Mouse (Mus musculus): ENCODE results near the gene Ly6g6c. TPM values are rescaled to one million over a fixed set of nuclear protein-coding genes. Genes with fewer than 3 reads are reported as not detected.
A peak's percentile ranks its signal among the peaks of the same experiment; 100 is the strongest.

The Ly6g6c gene
- polyA plus RNA-seq, 1 experiment from 2014 or later, result not detected

- H3K9ac ChIP-seq (replicated peaks; ENCODE audit: low read length), result peak within 1 kb of the TSS; percentile 64
- H3K27me3 ChIP-seq (ENCODE audit: control insufficient read depth, insufficient read depth, low read length), result 0 out of 2 replicates have a peak, but pooled peaks cover 7% of the 10 kb centered on the region
- H3K4me2 ChIP-seq (ENCODE audit: low read length), result peak within 1 kb of the TSS; percentile 91
- ATAC-seq (ENCODE audit: low FRiP score, low TSS enrichment), result peak; percentile 91
- peaks cover 36% of the 10 kb centered on the region for H3K36me3 ChIP-seq (ENCODE audit: control insufficient read depth, insufficient read depth, low read length)
- WGBS, result under 1% methylated on average over 57 of the region's 57 CpGs
- H3K27ac ChIP-seq (replicated peaks; ENCODE audit: low read depth, low read length), result peak within 1 kb of the TSS; percentile 86
- H3K9me3 ChIP-seq (ENCODE audit: control insufficient read depth, low read length), result no peaks in the 10 kb centered on the region
- H3K4me3 ChIP-seq (replicated peaks; ENCODE audit: low read depth, low read length), result peak within 1 kb of the TSS; percentile 58
- peak; percentile 95 for DNase-seq
- H3K4me1 ChIP-seq (ENCODE audit: control insufficient read depth, insufficient read depth, low read length), result peaks cover 16% of the 10 kb centered on the region
Measured at GRCm38 (mm10) chr17:35058911-35059892, 6.0 kb upstream of the Ly6g6c start, which contains the start of gene Ddah2. Gene Ddah2, plus strand, starts transcription at chr17:35059035.

GRCm38 (mm10) chr17:35060071-35060470 lies 5.1 kb upstream of the Ly6g6c start:
- Histone ChIP-seq H3K27me3 (ENCODE audit: control insufficient read depth, insufficient read depth, low read length) (peaks cover 16% of the 10 kb centered on the region; the same call in 1 of the 2 replicates), H3K36me3 (ENCODE audit: control insufficient read depth, insufficient read depth, low read length) (peaks cover 34% of the 10 kb centered on the region), H3K4me2 (ENCODE audit: low read length) (peak overlapping the region; percentile 91), H3K4me3 (replicated peaks; ENCODE audit: low read depth, low read length) (peak overlapping the region; percentile 58), H3K4me1 (ENCODE audit: control insufficient read depth, insufficient read depth, low read length) (peaks cover 19% of the 10 kb centered on the region), H3K9ac (replicated peaks; ENCODE audit: low read length) (peak overlapping the region; percentile 64), H3K27ac (replicated peaks; ENCODE audit: low read depth, low read length) (0 out of 2 replicates have a peak overlapping the region, but pooled peaks have one; percentile 86), H3K9me3 (ENCODE audit: control insufficient read depth, low read length) (no peaks in the 10 kb centered on the region)
- ATAC-seq (ENCODE audit: low FRiP score, low TSS enrichment) (no peak; the same call in 1 of the 2 replicates), DNase-seq (no peak)
- WGBS, result 25% methylated on average over 14 of the region's 14 CpGs

- Histone ChIP-seq H3K27me3 (ENCODE audit: control insufficient read depth, insufficient read depth, low read length) (peaks cover 18% of the 10 kb centered on the region; the same call in 1 of the 2 replicates), H3K9me3 (ENCODE audit: control insufficient read depth, low read length) (no peaks in the 10 kb centered on the region), H3K4me3 (replicated peaks; ENCODE audit: low read depth, low read length) (peak overlapping the region; percentile 58), H3K36me3 (ENCODE audit: control insufficient read depth, insufficient read depth, low read length) (peaks cover 34% of the 10 kb centered on the region), H3K4me1 (ENCODE audit: control insufficient read depth, insufficient read depth, low read length) (peaks cover 21% of the 10 kb centered on the region), H3K9ac (replicated peaks; ENCODE audit: low read length) (no peak overlapping the region), H3K4me2 (ENCODE audit: low read length) (peak overlapping the region; percentile 91), H3K27ac (replicated peaks; ENCODE audit: low read depth, low read length) (no peak overlapping the region)
- WGBS, result 67% methylated on average over 22 of the region's 22 CpGs
- no peak for DNase-seq
- no peak for ATAC-seq (ENCODE audit: low FRiP score, low TSS enrichment)
Measured at GRCm38 (mm10) chr17:35060737-35061297, 4.4 kb upstream of the Ly6g6c start.

- WGBS, result 89% methylated on average over 8 of the region's 8 CpGs
- Histone ChIP-seq H3K9ac (replicated peaks; ENCODE audit: low read length) (no peak overlapping the region), H3K4me3 (replicated peaks; ENCODE audit: low read depth, low read length) (no peak overlapping the region), H3K27ac (replicated peaks; ENCODE audit: low read depth, low read length) (no peak overlapping the region), H3K9me3 (ENCODE audit: control insufficient read depth, low read length) (no peaks in the 10 kb centered on the region), H3K27me3 (ENCODE audit: control insufficient read depth, insufficient read depth, low read length) (peaks cover 18% of the 10 kb centered on the region; the same call in 1 of the 2 replicates), H3K4me1 (ENCODE audit: control insufficient read depth, insufficient read depth, low read length) (peaks cover 21% of the 10 kb centered on the region), H3K4me2 (ENCODE audit: low read length) (no peak overlapping the region), H3K36me3 (ENCODE audit: control insufficient read depth, insufficient read depth, low read length) (peaks cover 29% of the 10 kb centered on the region)
- no peak for ATAC-seq (ENCODE audit: low FRiP score, low TSS enrichment)
- no peak for DNase-seq
Measured at GRCm38 (mm10) chr17:35061299-35061698, 3.9 kb upstream of the Ly6g6c start.

- H3K27ac ChIP-seq (replicated peaks; ENCODE audit: low read depth, low read length), result no peak overlapping the region
- DNase-seq (no peak), ATAC-seq (ENCODE audit: low FRiP score, low TSS enrichment) (no peak)
- H3K4me1 ChIP-seq (ENCODE audit: control insufficient read depth, insufficient read depth, low read length), result peaks cover 17% of the 10 kb centered on the region
- WGBS, result 94% methylated on average over 3 of the region's 3 CpGs
- peaks cover 18% of the 10 kb centered on the region; the same call in 1 of the 2 replicates for H3K27me3 ChIP-seq (ENCODE audit: control insufficient read depth, insufficient read depth, low read length)
- no peaks in the 10 kb centered on the region for H3K9me3 ChIP-seq (ENCODE audit: control insufficient read depth, low read length)
- peaks cover 24% of the 10 kb centered on the region for H3K36me3 ChIP-seq (ENCODE audit: control insufficient read depth, insufficient read depth, low read length)
- no peak overlapping the region for H3K4me2 ChIP-seq (ENCODE audit: low read length)
- H3K4me3 ChIP-seq (replicated peaks; ENCODE audit: low read depth, low read length), result no peak overlapping the region
- no peak overlapping the region for H3K9ac ChIP-seq (replicated peaks; ENCODE audit: low read length)
Measured at GRCm38 (mm10) chr17:35063466-35063865, 1.7 kb upstream of the Ly6g6c start.

- Histone ChIP-seq H3K4me2 (ENCODE audit: low read length) (peak overlapping the region; percentile 42), H3K4me3 (replicated peaks; ENCODE audit: low read depth, low read length) (no peak overlapping the region), H3K27ac (replicated peaks; ENCODE audit: low read depth, low read length) (no peak overlapping the region), H3K9ac (replicated peaks; ENCODE audit: low read length) (peak overlapping the region; percentile 20; the same call in 1 of the 2 replicates), H3K4me1 (ENCODE audit: control insufficient read depth, insufficient read depth, low read length) (peaks cover 16% of the 10 kb centered on the region), H3K36me3 (ENCODE audit: control insufficient read depth, insufficient read depth, low read length) (peaks cover 24% of the 10 kb centered on the region), H3K27me3 (ENCODE audit: control insufficient read depth, insufficient read depth, low read length) (peaks cover 18% of the 10 kb centered on the region; the same call in 1 of the 2 replicates), H3K9me3 (ENCODE audit: control insufficient read depth, low read length) (no peaks in the 10 kb centered on the region)
- DNase-seq (no peak), ATAC-seq (ENCODE audit: low FRiP score, low TSS enrichment) (no peak)
- 33% methylated on average over 10 of the region's 10 CpGs for WGBS
Measured at GRCm38 (mm10) chr17:35064378-35064877, 760 bp upstream of the Ly6g6c start.

GRCm38 (mm10) chr17:35066084-35066483 lies 896 bp downstream of the Ly6g6c start, which contains the start of gene Mpig6b:
Gene Mpig6b, minus strand, starts transcription at chr17:35066184.
- Histone ChIP-seq H3K4me3 (replicated peaks; ENCODE audit: low read depth, low read length) (peak within 1 kb of the TSS; percentile 19), H3K27me3 (ENCODE audit: control insufficient read depth, insufficient read depth, low read length) (peaks cover 18% of the 10 kb centered on the region; the same call in 1 of the 2 replicates), H3K4me1 (ENCODE audit: control insufficient read depth, insufficient read depth, low read length) (0 out of 2 replicates have a peak, but pooled peaks cover 4% of the 10 kb centered on the region), H3K9ac (replicated peaks; ENCODE audit: low read length) (no peak within 1 kb of the TSS), H3K36me3 (ENCODE audit: control insufficient read depth, insufficient read depth, low read length) (peaks cover 19% of the 10 kb centered on the region), H3K9me3 (ENCODE audit: control insufficient read depth, low read length) (no peaks in the 10 kb centered on the region), H3K4me2 (ENCODE audit: low read length) (peak within 1 kb of the TSS; percentile 42), H3K27ac (replicated peaks; ENCODE audit: low read depth, low read length) (no peak within 1 kb of the TSS)
- no peak for ATAC-seq (ENCODE audit: low FRiP score, low TSS enrichment)
- DNase-seq, result no peak
- WGBS, result 46% methylated on average over 10 of the region's 10 CpGs

- 88% methylated on average over 17 of the region's 17 CpGs for whole genome bisulfite sequencing
- H3K9me3 ChIP-seq (ENCODE audit: control insufficient read depth, low read length), result no peaks in the 10 kb centered on the region
- no peaks in the 10 kb centered on the region for H3K36me3 ChIP-seq (ENCODE audit: control insufficient read depth, insufficient read depth, low read length)
- DNase-seq (no peak), ATAC-seq (ENCODE audit: low FRiP score, low TSS enrichment) (no peak)
- H3K4me1 ChIP-seq (ENCODE audit: control insufficient read depth, insufficient read depth, low read length), result 0 out of 2 replicates have a peak, but pooled peaks cover 4% of the 10 kb centered on the region
- peaks cover 18% of the 10 kb centered on the region; the same call in 1 of the 2 replicates for H3K27me3 ChIP-seq (ENCODE audit: control insufficient read depth, insufficient read depth, low read length)
- no peak overlapping the region for H3K9ac ChIP-seq (replicated peaks; ENCODE audit: low read length)
- no peak overlapping the region for H3K27ac ChIP-seq (replicated peaks; ENCODE audit: low read depth, low read length)
- no peak overlapping the region for H3K4me2 ChIP-seq (ENCODE audit: low read length)
- no peak overlapping the region for H3K4me3 ChIP-seq (replicated peaks; ENCODE audit: low read depth, low read length)
Measured at GRCm38 (mm10) chr17:35068213-35068914, 3.2 kb downstream of the Ly6g6c start.
